Mouse (Mus musculus) CD8-positive naive resting alpha-beta T cell, adult 2 months (primary cell): Measurements from ENCODE around the gene Sdk1.
A peak's percentile ranks its signal among the peaks of the same experiment; 100 is the strongest.

Experiments
- DNase-seq, 2 experiments: peaks; one replicate each; pipeline ENCODE4 v3.0.0; 2022; ENCODE audit warnings: low read depth in 2 of 2, low spot score in 2 of 2

The Sdk1 gene

DNA sequence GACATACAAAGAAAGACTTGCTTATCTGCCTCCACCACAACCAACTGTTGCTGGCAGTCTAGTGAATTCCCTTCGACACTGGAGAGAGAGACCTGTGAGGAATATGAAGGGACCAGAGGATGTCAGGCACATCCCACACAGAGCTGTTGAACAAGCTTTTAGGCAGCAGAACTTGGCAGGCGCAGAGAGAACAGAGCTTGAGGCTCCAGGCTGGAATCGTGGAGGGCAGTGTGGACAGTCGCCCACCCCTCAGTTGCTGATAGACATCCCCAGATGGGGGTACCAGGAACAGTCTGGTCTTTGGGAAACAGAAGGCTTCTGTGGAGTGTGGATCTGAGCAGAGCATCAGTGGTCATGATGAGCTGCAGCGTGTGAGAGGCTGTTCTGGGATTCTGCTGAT lies 747.4 kb downstream of the Sdk1 start:
- DNase-seq = no peak

DNA sequence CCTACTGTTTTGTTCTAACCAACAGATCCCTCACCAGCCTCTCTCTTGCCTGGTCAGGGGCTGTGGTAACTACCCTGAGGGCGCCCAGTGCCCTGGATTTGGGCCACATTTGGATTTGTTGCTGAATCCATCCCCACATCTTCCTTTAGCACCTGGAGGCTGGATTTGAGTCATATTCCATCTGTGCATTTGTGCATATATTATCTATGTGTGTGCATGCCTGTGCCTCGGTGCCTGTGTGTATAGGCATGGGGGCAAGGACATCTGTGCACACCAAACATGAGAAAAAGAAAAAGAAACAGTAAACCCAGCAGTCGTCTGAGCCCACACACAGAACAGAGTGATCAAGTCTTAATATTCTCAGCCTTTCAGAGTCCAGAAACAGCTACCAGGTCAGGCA lies 752.9 kb downstream of the Sdk1 start:
- DNase-seq = no peak

GRCm38 (mm10) chr5:142000247-142000646 lies 759.0 kb downstream of the Sdk1 start:
- no peak for DNase-seq

- DNase-seq = no peak
Observed at GRCm38 (mm10) chr5:142001131-142001530, 759.8 kb downstream of the Sdk1 start.

- DNase-seq = no peak
Observed at GRCm38 (mm10) chr5:142001973-142002372, 760.7 kb downstream of the Sdk1 start.

DNA sequence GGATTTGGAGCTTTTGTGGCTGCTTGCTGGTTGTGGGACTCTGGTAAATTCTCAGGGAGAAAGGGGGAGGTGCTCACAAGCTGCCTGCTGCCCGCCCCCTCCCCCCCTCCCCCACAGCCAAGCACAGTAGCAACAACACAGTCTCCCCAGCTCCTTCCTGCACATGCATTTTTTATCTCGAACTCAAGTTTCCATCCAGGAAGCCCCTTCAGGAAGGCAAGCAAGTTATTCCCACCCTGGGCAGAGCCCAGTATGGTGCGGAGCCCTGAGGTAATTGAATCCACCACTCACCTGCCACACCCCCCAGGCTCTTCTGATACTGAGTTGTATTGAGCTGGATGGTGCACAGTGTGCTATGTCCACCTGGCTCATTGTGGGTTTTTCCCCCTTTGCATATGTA lies 768.9 kb downstream of the Sdk1 start:
- DNase-seq = no peak

DNA sequence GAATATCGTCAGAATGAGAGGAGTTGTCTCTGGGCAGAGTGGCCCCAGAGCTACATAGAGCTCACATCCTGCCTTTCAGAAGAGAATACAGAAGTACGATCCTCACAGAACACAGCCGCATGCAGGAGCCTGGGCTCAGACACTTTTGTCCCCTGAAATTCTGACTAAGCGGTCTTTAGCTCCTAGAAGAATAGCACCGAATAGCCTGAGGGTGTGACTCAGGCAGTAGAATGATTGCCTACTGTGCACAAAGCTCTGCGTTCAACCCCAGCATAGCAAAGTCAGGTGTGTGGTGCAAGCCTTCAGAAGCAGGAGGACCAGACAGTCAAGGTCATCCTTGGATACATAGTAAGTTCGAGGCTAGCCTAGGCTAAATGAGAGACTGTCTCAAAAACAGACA lies 775.7 kb downstream of the Sdk1 start:
- no peak for DNase-seq

GRCm38 (mm10) chr5:142022877-142023580 lies 781.7 kb downstream of the Sdk1 start:
- DNase-seq = no peak

GRCm38 (mm10) chr5:142024448-142024847 lies 783.2 kb downstream of the Sdk1 start:
- DNase-seq = no peak

GRCm38 (mm10) chr5:142036536-142036935 lies 795.2 kb downstream of the Sdk1 start:
- DNase-seq = no peak

- no peak for DNase-seq
Observed at GRCm38 (mm10) chr5:142039236-142039635, 797.9 kb downstream of the Sdk1 start.

GRCm38 (mm10) chr5:142039891-142040530 lies 798.7 kb downstream of the Sdk1 start:
- peak; percentile 48 to 72 for DNase-seq

GRCm38 (mm10) chr5:142041226-142041802 lies 800.0 kb downstream of the Sdk1 start:
- DNase-seq = no peak

- no peak for DNase-seq
Observed at GRCm38 (mm10) chr5:142061781-142062180, 820.5 kb downstream of the Sdk1 start.

DNA sequence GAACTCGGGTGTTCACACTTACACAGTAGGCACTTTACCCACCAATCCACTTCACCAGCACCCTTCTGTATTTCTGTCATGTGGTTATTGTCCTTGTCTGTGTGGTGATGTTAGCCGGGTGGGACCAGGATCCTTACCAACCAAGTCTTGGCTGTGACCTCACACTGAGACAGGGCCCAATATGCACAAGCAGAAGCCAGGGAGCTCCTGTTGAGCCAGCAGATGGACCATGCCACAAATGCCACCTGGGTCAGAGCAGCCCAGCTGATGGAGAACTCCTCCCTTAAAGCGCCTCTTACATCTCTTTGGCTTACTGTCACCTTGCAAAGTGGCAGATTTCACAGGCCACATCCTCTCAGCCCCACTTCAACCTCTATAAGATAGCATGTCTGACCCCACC lies 830.0 kb downstream of the Sdk1 start:
- DNase-seq = no peak

DNA sequence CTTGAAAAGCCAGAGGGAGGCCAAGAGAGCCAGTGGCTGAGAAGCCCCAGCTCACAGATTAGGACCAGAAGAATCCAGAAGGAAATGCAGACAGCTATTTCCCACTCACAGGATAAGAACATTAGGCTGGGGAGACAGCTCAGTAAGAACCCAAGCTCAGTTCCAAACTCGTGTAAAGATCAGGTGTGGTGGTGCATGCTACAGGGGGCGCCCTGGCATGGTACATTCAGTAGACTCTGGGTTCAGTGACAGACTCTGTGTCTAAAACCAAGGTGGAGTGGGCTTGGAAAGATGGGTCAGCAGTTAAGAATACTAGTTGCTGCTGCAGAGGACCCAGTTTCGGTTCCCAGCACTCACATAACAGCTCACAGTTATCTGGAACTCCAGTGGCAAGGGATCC lies 832.6 kb downstream of the Sdk1 start:
- DNase-seq = no peak

- no peak for DNase-seq
Observed at GRCm38 (mm10) chr5:142074561-142075500, 833.5 kb downstream of the Sdk1 start.

DNA sequence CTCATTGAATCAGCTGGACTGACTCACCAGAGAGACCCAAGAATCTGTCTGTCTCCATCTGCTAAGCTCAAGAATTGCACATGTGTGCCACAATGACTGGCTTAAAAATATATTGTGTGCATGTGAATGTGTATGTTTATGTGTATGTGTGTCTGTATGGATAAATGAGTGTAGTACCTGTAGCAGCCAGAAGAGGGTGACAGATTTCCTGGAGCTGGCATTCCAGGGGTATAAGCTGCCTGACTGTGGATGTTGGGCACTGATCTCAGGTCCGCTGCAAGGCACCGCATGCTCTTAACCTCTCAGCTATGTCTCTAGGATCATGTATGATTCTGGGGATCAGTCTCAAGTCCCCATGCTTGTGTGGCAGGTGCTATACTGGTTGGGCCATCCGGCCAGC lies 839.4 kb downstream of the Sdk1 start:
- DNase-seq = no peak

DNA sequence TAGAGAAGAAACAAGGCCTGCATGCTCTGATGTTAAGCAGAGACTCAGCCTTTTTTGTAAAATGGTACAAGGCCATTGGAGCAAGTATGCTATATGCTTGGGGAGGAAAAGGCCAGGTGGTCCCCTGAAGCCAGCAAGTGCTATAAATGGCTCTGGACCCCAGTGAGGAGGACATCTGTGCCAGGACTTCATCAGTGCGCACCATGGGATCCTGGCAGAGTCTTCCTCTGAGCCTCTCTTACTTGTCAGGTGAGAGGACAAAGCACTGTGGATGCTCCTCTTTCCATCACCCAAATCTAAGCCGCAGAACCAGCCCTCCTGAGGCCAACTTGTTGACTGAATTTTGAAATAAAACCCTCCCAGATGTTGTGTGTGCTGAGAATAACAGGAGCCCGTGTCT lies 839.8 kb downstream of the Sdk1 start:
- DNase-seq = no peak

DNA sequence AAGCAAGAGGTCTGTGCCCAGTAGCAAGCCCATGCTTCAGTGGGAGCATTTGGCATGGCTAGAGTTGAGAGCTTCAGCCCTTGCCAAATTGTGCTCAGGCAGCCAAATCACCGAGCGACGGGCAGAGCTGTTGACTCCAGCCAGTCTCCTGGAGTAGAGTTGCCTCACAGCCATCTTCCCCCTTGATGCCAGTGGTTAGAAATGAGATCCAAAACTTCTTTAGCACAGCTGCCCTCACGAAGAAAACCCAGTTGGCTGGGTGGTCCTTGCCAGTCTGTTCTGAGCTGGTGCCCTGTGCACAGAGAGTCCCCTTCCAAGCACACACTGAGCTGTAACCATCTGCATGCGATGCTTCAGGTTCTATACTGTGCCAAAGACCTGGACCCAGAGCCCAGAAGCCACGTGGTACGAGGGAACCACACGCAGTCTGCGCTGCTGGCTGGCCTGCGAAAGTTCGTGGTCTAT lies 855.1 kb downstream of the Sdk1 start:
- no peak for DNase-seq

- DNase-seq = no peak
Observed at GRCm38 (mm10) chr5:142100176-142100575, 858.9 kb downstream of the Sdk1 start.
